Mouse (Mus musculus): Measurements from ENCODE around the gene Tbc1d8.

DNA sequence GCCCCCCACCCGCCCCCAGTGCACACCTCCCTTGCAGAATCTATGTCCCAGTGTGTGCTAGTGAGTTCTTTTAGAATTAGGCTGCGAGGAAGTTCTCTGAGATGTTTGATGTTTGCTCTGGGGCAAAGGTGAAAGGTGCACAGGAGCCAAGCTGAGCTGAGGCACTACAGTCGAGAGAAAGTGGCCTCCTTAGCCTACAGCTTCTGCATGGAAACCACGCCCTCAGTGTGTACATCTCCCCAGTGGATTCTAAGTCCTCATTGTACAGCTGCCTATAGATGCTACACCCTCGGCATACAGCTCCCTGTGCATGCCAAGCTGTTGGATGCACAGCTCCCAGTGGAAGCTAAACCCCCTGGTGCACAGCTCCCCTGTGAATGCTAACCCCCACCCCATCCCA, 139.1 kb downstream of the Tbc1d8 start:
- TF ChIP-seq CTCF (IDR thresholded peaks at IDR 0.05; ENCODE audit: control insufficient read depth, insufficient read depth, low read length) (no peak), POLR2A (IDR thresholded peaks at IDR 0.05; ENCODE audit: borderline replicate concordance, control insufficient read depth, low read depth, low read length) (no peak)
